Mouse (Mus musculus) hindlimb bud, embryonic 11.5 days (tissue): ENCODE data around the gene Srcin1.

Source experiments
- DNase-seq: peaks from one replicate; pipeline ENCODE4 v3.0.0-alpha.2; 2012; ENCODE audit warnings: low read depth, low spot score; ENCODE audit errors: extremely low spot score

Srcin1 gene

DNA sequence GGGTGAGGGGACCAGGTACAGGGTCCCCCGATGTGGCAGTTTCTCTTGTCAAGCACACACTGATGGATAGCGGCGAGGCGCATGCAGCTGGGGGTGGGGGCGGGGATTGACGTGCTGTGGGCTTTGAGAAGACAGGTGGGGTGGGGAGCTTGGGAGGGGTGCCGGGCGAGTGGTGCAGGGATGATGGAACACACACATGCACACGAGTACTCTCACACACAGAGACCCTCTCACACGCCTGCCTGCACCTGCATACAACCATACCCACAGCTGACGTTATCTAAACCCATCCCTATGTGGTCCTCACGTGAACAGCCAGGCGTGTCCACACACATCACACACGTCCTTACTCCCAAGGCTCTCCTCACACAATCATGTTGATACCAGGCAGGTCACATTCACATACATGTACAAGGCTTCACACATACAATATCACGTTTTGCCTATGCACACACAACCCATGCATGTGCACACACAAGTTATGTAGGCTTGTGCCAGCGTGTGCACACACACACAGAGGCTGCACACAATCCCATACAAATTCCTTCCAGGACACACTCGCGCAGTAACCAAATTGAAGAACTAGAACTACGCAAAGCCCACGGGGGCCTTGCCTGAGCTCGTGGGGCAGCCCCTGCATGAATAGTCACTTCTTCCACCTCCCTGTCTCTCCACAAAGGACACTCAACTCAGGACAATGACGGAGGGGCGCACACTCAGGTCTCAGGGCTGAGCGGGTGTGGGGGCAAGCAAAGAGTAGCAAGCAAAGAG lies 66.1 kb downstream of the Srcin1 start:
- DNase-seq, result no peak

DNA sequence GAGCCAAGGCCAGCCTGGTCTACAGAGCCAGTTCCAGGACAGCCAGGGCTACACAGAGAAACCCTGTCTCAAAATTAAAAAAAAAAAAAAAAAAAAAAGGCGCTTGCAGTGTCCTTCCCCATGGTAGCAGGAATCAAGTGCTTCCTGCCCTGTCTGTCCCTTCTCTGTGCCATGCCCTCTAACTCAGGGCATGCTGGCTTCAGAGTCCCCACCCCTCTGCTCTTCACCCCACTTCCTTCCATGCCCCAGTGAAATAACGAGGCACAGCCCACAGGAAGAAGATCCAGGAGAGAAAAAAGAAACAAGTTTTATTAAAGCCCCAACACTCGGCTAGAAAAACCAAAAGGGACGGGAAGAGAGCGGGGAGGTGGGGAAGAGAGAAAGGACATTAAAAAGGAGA lies 66.9 kb downstream of the Srcin1 start:
- no peak for DNase-seq

DNA sequence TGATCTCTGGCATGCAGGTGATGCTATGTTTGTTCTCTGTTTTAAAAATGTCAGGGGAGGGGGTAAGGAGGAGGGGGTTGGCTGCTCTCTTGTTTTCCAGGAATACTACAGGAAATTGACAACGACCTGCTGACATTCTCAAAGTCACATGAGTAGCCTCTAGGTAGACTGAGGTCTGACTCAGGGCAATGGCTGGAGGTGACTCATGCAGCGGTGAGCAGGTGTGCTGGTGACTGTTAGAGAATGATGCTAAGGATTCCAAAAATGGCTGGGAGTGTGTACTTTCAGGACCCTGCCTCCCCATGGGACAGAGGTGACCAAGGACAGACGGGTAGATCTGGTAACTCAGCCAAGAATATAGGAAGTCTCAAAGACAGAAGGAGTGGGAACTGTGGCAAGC lies 67.8 kb downstream of the Srcin1 start:
- DNase-seq, result no peak

DNA sequence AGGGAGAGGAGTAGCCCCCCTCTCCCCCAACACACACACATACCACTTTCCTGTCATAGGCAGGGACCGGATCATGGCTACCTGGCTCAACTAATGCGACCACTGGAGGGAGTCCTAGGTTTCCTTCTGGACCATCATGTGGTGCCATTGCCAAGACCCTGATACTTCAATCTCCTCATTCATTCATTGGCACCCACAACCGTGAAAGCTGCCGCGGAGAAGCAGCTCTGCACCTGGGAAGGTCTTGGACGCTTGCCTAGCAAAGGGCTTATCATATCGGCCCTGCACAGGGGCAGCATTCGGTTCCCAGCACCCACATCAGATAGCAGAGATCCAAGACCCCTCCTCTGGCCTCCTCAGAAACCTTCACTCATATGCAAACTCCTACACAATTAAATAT lies 69.7 kb downstream of the Srcin1 start:
- no peak for DNase-seq

DNA sequence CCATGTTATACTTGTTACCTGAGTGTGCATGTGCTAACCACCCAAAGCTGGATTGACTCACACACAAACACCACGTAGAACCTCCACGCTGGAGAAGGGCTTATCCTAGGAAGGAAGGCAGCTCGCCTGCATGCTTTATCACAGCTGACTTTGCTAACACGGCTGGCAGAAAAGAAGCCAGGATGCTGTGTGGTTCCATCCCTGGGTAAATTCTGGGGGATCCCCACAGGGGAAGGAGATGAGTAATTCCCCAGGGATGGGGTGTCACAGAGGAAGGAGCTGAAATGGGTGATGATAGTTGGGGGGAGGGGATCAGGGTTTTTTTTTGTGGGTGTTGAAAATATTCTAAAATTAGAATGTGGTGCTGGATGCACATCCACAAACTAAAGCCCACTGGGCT lies 70.2 kb downstream of the Srcin1 start:
- no peak for DNase-seq

DNA sequence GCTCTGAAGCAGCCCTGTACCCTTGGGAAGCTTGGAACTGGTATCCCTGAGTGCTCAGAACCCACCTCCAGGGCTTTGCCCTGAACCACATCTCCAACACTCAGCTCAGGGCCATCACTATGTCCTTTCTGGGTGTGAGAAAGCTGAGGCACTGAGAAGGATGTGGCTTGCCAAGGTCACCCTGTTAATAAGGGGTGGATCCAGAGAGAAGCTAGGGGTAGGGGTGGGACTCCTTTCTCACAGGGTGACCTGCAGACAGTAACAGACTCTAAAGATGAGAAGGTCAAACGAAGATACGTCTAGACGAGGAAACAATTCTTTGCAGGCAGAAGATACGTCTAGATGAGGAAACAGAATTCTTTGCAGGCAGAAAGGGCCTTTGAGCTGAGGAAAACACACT lies 73.1 kb downstream of the Srcin1 start:
- no peak for DNase-seq

DNA sequence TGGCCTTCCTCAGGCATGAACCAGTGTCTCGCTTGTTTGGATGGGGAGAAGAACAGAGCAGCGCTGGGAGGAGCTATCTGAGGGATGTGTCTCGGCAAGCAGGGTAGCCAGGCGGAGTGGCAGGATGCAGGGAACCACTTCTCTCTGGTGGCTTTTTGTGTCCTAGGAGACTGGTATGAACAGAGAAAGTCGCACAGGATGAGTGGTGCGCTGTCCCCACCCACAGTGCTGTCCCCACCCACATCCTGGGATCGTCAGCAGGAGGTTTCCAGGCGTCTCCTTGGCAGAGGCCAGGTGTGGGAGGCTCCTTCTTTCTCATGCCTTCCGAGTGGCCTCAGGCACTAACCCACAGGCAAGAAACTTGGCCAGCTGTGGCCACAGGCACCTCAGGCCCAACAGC lies 73.6 kb downstream of the Srcin1 start:
- DNase-seq, result no peak

DNA sequence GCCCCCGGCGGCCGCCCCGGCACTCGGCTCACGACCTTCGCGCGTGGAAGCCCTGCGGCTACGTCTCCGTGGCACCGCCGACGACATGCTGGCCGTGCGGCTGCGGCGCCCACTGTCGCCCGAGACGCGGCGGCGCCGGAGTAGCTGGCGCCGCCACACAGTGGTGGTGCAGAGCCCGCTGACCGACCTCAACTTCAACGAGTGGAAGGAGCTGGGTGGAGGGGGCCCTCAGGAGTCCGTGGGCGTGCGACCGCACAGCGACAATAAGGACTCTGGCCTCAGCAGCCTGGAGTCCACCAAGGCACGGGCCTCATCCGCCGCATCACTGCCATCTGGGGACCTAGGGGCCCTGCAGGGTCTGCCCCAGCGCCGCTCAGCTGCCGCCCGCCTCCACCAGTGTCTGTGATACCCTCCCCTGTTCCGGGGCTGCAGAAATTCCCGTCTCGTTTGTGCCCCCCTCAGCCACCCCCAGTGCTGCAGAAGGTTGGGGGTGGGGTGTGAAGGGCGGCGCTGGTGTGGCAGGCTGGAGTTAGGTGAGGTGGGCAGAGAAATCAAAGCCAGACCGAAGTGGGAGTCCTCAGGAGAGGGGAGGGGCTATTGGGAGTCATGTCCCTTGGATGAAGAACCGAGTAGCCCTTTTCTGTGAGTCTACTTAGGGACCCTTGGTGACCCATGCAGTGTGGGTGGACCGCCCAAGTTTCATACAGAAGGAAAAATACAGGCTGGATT lies 75.1 kb downstream of the Srcin1 start:
- DNase-seq, result no peak

DNA sequence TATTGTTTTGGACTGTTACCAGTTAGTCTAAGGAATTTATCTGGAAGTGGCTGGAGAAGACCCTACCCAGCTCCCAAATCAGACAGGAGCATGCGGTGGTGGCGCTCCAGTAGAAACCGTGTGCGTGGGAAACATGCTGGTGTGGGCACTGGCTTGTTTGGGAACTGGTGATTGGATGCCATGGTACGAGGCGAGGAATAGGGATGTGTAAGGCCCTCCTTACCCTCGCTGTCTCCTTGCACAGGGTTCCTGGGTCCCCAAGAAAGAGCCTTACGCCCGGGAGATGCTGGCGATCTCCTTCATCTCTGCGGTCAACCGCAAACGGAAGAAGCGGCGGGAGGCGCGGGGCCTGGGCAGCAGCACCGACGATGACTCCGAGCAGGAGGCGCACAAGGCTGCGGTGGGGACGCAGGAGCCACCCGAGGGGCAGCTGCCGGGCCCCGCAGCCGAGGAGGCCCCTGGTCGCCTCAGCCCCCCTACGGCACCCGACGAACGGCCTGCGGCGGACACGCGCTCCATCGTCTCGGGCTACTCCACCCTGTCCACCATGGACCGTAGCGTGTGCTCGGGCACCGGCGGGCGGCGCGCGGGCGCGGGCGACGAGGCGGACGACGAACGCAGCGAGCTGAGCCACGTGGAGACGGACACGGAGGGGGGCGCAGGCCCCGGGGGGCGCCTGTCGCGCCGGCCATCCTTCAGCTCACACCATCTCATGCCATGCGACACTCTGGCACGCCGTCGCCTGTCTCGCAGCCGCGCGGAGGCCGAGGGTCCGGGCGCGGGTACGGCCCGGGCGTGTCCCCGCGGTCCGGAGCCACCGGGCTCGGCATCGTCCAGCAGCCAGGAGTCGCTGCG lies 75.9 kb downstream of the Srcin1 start, which contains the start of gene 4933428G20Rik:
Gene 4933428G20Rik, minus strand, starts transcription at position 476 of the 855 bp plus-strand sequence.
- no peak for DNase-seq

DNA sequence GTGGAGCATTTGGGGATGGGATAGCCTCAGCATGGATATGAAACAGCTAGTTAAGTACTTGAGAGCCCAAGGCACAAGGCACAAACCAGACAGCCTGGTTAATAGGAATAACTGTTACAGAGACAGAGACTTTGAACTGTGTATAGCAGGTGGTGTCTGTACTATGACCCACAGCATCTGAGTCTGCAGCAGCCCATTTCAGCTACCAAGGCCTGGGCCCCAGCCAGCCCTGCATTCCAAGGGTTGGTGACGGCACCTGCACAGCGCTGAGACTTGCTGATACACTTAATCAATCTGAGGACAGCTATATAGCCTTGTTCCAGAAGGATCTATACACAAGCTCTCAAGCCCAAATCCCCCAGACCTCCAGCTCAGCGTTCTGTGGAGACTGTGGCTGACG lies 78.4 kb downstream of the Srcin1 start:
- no peak for DNase-seq

DNA sequence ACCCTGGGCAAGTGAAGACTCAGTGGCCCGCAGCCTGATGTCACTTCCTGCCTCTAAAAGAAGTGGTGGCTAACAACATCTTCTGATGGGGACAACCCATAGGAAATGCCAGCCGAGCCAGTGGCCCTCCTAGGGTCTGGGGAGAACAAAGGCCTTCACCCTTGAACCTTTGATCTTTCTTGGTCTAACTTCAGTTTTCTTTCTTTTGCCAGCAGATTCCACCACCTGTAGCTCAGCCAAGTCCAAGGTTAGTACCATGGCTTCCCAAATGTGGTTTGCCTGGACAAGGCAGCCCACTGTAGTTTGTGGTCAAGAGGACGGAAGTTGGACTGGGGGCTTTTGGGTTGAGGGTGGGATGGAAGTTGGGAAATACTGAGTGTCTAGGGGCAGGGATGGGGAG lies 83.2 kb downstream of the Srcin1 start:
- no peak for DNase-seq

DNA sequence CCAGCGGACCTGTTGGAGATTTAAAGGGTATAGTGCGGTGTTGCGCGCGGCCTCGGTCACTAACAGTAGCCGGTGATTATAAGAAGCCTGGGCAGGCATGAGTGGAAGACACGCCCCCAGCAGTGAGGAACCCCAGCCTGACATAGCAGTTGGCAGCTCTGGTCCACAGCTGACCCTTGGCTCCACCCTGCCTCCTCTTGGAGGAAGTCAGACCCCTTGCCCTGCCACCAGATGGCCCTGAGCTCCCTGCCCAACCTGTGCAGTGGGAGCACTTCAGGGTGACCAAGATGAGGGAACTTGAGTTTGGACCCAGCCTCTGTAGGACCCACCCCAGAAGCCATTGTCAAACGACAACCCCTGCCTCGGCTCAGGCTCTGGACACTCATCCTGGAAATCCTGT lies 84.3 kb downstream of the Srcin1 start:
- no peak for DNase-seq

DNA sequence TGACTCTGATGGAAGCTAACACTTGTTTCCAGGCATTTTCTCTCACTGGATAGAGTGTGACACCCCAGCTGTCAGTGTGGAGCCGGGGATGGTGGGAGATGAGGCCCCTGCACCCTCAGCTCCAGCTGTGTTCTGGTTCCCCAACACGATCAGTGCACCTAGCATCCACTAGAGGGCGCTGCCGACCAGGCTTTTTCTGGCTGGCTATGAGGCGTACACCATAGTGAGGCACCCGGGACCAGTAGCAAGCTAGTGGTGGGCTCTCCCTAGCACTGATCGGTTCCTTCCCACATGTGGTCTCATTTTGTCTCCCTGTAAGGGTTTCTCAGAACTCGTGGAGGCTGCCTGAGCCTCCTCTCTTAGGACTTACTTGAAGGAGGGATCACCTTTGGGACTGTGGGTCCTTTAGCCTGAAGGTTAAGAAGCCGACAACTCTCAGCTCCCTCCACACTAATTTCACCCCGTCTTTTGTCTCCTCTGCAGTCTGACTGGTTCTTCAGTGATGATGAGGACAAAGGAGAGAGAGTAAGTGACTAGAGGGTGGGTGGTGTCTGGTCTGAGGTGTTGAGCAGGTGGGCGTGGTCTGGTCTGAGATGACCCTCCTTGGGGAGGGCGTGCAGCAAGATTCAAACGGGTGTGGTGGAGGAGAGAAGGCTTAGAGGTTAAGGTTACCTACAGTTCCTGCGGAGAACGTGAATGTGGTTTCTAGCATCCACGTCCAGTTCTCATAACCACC lies 86.2 kb downstream of the Srcin1 start:
- peak; percentile 57 for DNase-seq

DNA sequence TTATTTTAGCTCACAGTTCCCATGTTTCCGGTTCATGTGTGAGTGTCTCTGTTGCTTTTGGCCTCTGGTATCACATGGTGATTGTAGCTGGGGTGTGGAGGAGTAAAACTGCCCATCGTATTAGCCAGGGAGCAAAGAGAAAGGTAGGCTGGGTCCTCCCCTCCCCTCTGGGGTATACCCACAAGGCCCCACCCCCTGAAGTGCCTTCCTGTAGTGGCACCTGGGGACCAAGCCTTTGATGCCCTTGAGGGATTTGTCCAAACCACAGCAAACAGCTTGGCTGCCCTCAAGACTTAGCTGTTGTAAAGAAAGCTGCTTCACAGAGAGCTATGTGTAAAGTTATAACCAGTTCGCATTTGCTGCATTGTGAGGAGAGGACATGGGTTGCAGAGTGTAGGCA lies 88.3 kb downstream of the Srcin1 start:
- no peak for DNase-seq

DNA sequence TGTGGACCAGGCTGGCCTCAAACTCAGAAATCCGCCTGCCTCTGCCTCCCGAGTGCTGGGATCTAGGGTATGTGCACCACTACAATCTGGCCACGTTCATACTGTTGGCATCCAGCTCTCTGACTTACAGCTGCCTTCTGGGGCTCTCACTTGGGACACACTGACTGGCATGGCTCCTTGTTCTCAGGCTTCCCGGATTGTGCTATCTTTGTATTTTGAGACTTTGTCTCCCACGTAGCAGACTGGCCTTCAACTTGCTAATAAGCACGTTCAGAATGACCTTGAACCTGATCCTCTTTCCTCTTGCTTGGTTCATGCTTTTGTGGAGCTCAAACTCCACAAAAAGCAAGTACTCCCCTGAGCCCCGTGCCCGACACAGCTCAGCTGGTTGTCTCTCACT lies 90.3 kb downstream of the Srcin1 start:
- DNase-seq, result no peak

DNA sequence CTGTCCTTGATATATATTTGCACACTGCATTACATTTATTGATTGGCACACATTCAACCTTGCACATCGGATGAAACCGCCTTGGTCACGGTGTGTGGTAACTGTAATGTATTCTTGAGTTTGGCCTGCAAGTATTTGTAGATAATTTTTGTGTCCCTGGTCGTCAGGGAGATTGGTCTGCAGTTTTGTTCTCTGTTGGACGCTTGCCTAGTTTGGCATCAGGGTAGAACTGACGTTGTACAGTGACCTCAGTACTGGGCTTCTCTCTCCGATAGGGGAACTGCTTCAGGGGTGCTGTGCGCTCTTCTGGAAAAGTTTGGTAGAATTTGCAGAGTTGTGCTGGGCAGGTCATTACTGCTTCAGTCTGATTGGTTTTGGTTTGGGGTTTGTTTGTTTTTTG lies 96.2 kb downstream of the Srcin1 start:
- no peak for DNase-seq

DNA sequence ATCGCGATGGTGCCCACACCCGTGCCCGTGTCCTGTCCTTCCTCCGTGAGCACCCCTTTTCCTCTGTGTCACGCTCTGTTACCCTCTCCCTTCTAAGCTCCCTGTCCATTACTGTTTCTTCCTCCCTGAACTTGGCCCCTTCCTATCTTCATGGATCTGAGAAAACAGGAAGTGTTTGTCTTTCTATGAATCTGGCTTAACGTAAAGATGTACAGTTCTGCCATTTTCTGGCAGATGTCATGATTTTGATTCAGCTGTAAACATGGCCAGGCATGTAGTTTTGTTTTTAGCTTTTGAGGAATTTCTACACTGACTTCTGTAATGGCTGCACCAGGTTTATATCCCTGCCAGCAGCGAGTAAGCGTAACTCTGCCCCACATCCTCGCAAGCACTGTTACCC lies 96.9 kb downstream of the Srcin1 start:
- no peak for DNase-seq

DNA sequence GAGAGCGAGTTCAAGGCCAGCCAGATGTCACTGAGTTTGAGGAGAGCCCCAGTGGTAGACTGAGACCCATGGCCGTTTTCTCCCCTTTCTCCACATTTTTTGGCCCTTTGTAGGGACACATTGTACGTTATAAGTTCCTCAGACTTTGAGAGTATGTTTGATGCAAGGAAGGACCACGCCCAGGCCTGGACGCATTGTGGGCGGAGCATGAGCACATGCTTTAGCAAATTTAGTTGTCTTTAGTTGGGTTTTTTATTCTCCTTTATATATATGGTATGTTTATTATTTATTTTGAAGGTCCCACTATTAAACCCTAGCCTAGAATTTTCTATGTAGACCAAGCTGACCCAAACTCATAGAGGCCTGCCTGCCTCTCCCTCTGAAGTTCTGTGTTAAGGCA lies 97.6 kb downstream of the Srcin1 start:
- no peak for DNase-seq

DNA sequence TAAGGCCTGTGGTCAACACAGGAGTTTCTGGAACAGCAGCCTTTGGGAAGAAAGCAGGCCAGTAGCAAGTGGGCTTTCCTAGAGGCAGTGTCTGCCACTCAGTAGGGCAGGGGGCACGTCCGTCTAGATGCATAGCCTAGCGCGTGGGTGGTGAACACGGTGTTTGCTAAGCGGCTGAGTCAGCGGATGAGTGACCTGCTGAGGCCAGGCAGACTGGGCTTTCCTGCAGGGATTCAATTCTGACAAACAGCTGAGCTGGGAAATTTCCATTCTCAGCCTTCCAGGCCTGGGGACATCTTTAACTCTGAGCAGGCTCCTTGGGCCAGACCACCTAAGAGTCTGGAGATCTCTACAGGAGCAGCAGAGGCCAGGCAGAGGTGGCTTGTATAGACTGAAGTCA lies 98.6 kb downstream of the Srcin1 start:
- no peak for DNase-seq

DNA sequence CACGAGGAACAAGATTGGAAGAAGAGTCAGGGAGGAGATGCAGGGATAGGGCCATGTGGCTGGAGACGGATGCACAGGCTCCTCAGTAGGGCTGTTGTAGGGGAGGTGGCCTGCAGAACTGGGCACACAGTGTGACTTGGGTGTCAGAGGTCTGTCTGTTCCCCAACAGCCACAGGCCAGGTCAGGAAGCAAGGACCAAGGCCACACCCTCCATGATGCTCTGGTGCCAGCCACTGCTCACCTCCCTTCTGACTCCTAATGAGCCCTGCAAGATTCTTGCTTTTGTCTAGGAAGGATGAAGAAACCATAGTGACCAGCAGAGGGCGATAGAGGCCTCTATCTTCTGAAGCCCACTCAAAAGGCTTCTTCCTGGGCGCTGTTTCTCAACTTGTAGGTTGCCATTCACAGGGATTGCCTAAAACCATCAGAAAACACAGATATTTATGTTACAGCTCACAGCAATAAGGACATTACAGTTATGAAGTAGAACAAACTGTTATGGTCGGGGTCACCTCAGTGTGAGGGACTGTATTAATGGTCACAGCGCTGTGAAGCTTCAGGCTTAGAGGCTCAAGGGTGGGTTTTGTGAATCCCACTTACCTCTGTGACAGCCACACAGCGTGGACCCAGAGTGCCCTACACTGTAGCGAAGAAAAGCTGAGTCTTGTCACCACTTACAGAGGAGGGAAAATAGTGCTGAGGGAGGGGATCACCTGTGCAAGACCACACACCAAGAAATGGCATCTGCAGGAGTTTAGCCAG lies 99.5 kb downstream of the Srcin1 start:
- DNase-seq, result peak; percentile 85
